Mouse (Mus musculus) midbrain, embryonic 15.5 days (tissue): Measurements from ENCODE around the gene Rdh13. TPM values are rescaled to one million over a fixed set of nuclear protein-coding genes. Genes with fewer than 3 reads are reported as not detected.
A peak's percentile ranks its signal among the peaks of the same experiment; 100 is the strongest.

Experiments used
- ATAC-seq: fragments of 200-750 bp; cut with Nextera tagmentation; replicated peaks from 2 replicates; pipeline ENCODE4 v1.8.0; 2017; ENCODE audit warnings: moderate TSS enrichment
- H3K27ac ChIP-seq: fragments of 300-500 bp; sonication (generic); 2 replicates; pipeline ENCODE4 v1.5.1; 2015; ENCODE audit warnings: mild to moderate bottlenecking, inconsistent platforms
- H3K27me3 ChIP-seq: fragments of 300-500 bp; sonication (generic); replicated peaks from 2 replicates; pipeline ENCODE4 v1.6.1; 2015; ENCODE audit warnings: inconsistent platforms
- H3K36me3 ChIP-seq: fragments of 300-500 bp; sonication (generic); replicated peaks from 2 replicates; pipeline ENCODE4 v1.6.1; 2015; ENCODE audit warnings: inconsistent platforms
- H3K4me1 ChIP-seq: fragments of 300-500 bp; sonication (generic); 2 replicates; pipeline ENCODE4 v1.6.1; 2015; ENCODE audit warnings: inconsistent platforms
- H3K4me2 ChIP-seq: fragments of 300-500 bp; sonication (generic); 2 replicates; pipeline ENCODE4 v1.6.1; 2015; ENCODE audit warnings: inconsistent platforms, mild to moderate bottlenecking, moderate library complexity
- H3K4me3 ChIP-seq: fragments of 300-500 bp; sonication (generic); 2 replicates; pipeline ENCODE4 v1.5.1; 2015; ENCODE audit warnings: mild to moderate bottlenecking, inconsistent platforms
- H3K9ac ChIP-seq: fragments of 300-500 bp; sonication (generic); 2 replicates; pipeline ENCODE4 v1.6.1; 2015; ENCODE audit warnings: mild to moderate bottlenecking, inconsistent platforms
- H3K9me3 ChIP-seq: fragments of 300-500 bp; sonication (generic); 2 replicates; pipeline ENCODE4 v1.6.1; 2016; ENCODE audit warnings: inconsistent platforms
- WGBS: fragments of 180-500 bp; shearing (Covaris S2); methylation state at CpG from one replicate; pipeline ENCODE4 v1.1.7; 2015; ENCODE audit warnings: mixed read lengths; 5-methylcytosine and 5-hydroxymethylcytosine counted together
- polyA plus RNA-seq: library from polyadenylated mRNA; unstranded; fragments of >200 nt; fragmentation: Nextera tagmentation; extraction: Ambion mirVana; gene quantifications from 2 replicates; pipeline ENCODE4 v1.2.1, GENCODE M21; 2015

Rdh13 gene
- polyA plus RNA-seq, 1 experiment from 2014 or later = 46.5 TPM

GRCm38 (mm10) chr7:4467801-4468200 lies 22.4 kb upstream of the Rdh13 start:
- Histone ChIP-seq H3K4me2 (no peak overlapping the region), H3K27me3 (peaks cover 16% of the 10 kb centered on the region), H3K36me3 (no peaks in the 10 kb centered on the region), H3K4me3 (no peak overlapping the region), H3K27ac (no peak overlapping the region), H3K9me3 (no peaks in the 10 kb centered on the region), H3K9ac (no peak overlapping the region), H3K4me1 (peaks cover 14% of the 10 kb centered on the region)
- 74% methylated on average over 3 of the region's 3 CpGs for WGBS
- no peak for ATAC-seq

GRCm38 (mm10) chr7:4464194-4464824 lies 18.9 kb upstream of the Rdh13 start:
- no peaks in the 10 kb centered on the region for H3K36me3 ChIP-seq
- H3K27me3 ChIP-seq = no peaks in the 10 kb centered on the region; the same call in 1 of the 2 replicates
- H3K9ac ChIP-seq = no peak overlapping the region
- H3K9me3 ChIP-seq = no peaks in the 10 kb centered on the region
- peaks cover 6% of the 10 kb centered on the region; the same call in 1 of the 2 replicates for H3K4me1 ChIP-seq
- H3K4me3 ChIP-seq = no peak overlapping the region
- H3K4me2 ChIP-seq = no peak overlapping the region
- ATAC-seq = no peak
- 19% methylated on average over 11 of the region's 12 CpGs for WGBS
- H3K27ac ChIP-seq = no peak overlapping the region

GRCm38 (mm10) chr7:4460576-4461434 lies 15.4 kb upstream of the Rdh13 start, which contains the start of gene Eps8l1:
Gene Eps8l1, plus strand, starts transcription at chr7:4460674.
- Histone ChIP-seq H3K27ac (no peak within 1 kb of the TSS), H3K36me3 (no peaks in the 10 kb centered on the region), H3K4me3 (peak within 1 kb of the TSS; percentile 23), H3K4me1 (peaks cover 6% of the 10 kb centered on the region; the same call in 1 of the 2 replicates), H3K4me2 (peak within 1 kb of the TSS; percentile 34), H3K27me3 (no peaks in the 10 kb centered on the region), H3K9me3 (no peaks in the 10 kb centered on the region), H3K9ac (no peak within 1 kb of the TSS)
- 76% methylated on average over 13 of the region's 16 CpGs for WGBS
- 0 out of 2 replicates have a peak, but pooled peaks have one; percentile 52 for ATAC-seq

GRCm38 (mm10) chr7:4452644-4453043 lies 7.2 kb upstream of the Rdh13 start:
- Histone ChIP-seq H3K27ac (no peak overlapping the region), H3K4me1 (no peaks in the 10 kb centered on the region), H3K9ac (no peak overlapping the region), H3K4me2 (no peak overlapping the region), H3K4me3 (no peak overlapping the region), H3K9me3 (no peaks in the 10 kb centered on the region), H3K36me3 (no peaks in the 10 kb centered on the region), H3K27me3 (no peaks in the 10 kb centered on the region)
- WGBS = 41% methylated on average over 4 of the region's 4 CpGs
- no peak for ATAC-seq

- Histone ChIP-seq H3K27ac (no peak overlapping the region), H3K9me3 (no peaks in the 10 kb centered on the region), H3K4me3 (no peak overlapping the region), H3K4me1 (peaks cover 7% of the 10 kb centered on the region), H3K4me2 (no peak overlapping the region), H3K27me3 (no peaks in the 10 kb centered on the region), H3K9ac (no peak overlapping the region), H3K36me3 (no peaks in the 10 kb centered on the region)
- WGBS = 7% methylated on average over 2 of the region's 2 CpGs
- ATAC-seq = no peak
Observed at GRCm38 (mm10) chr7:4449211-4449610, 3.8 kb upstream of the Rdh13 start.

GRCm38 (mm10) chr7:4448439-4448838 lies 3.0 kb upstream of the Rdh13 start:
- H3K27me3 ChIP-seq = no peaks in the 10 kb centered on the region
- H3K4me1 ChIP-seq = peaks cover 7% of the 10 kb centered on the region
- no peaks in the 10 kb centered on the region for H3K9me3 ChIP-seq
- H3K27ac ChIP-seq = no peak overlapping the region
- no peak for ATAC-seq
- no peak overlapping the region for H3K9ac ChIP-seq
- WGBS = 87% methylated on average over 3 of the region's 3 CpGs
- H3K36me3 ChIP-seq = no peaks in the 10 kb centered on the region
- no peak overlapping the region for H3K4me3 ChIP-seq
- H3K4me2 ChIP-seq = no peak overlapping the region

GRCm38 (mm10) chr7:4447138-4447537 lies 1.7 kb upstream of the Rdh13 start:
- 5% methylated on average over 1 of the region's 1 CpGs for WGBS
- Histone ChIP-seq H3K36me3 (peaks cover 8% of the 10 kb centered on the region), H3K27ac (no peak overlapping the region), H3K4me2 (no peak overlapping the region), H3K9me3 (no peaks in the 10 kb centered on the region), H3K4me3 (no peak overlapping the region), H3K4me1 (peaks cover 7% of the 10 kb centered on the region), H3K9ac (no peak overlapping the region), H3K27me3 (no peaks in the 10 kb centered on the region)
- ATAC-seq = no peak

GRCm38 (mm10) chr7:4440549-4440948 lies 4.9 kb downstream of the Rdh13 start:
- Histone ChIP-seq H3K4me3 (no peak overlapping the region), H3K9ac (no peak overlapping the region), H3K36me3 (peaks cover 30% of the 10 kb centered on the region), H3K27me3 (no peaks in the 10 kb centered on the region), H3K27ac (no peak overlapping the region), H3K9me3 (no peaks in the 10 kb centered on the region), H3K4me1 (peaks cover 7% of the 10 kb centered on the region), H3K4me2 (no peak overlapping the region)
- ATAC-seq = no peak
- WGBS = 92% methylated on average over 10 of the region's 10 CpGs

- H3K4me2 ChIP-seq = no peak overlapping the region
- no peaks in the 10 kb centered on the region for H3K9me3 ChIP-seq
- H3K9ac ChIP-seq = no peak overlapping the region
- WGBS = 88% methylated on average over 2 of the region's 2 CpGs
- H3K27me3 ChIP-seq = no peaks in the 10 kb centered on the region
- H3K4me3 ChIP-seq = no peak overlapping the region
- H3K4me1 ChIP-seq = no peaks in the 10 kb centered on the region
- H3K36me3 ChIP-seq = peaks cover 51% of the 10 kb centered on the region
- no peak overlapping the region for H3K27ac ChIP-seq
- no peak for ATAC-seq
Observed at GRCm38 (mm10) chr7:4437721-4438120, 7.7 kb downstream of the Rdh13 start.

- no peaks in the 10 kb centered on the region for H3K4me1 ChIP-seq
- no peak for ATAC-seq
- H3K27ac ChIP-seq = no peak overlapping the region
- H3K4me3 ChIP-seq = no peak overlapping the region
- H3K4me2 ChIP-seq = no peak overlapping the region
- H3K27me3 ChIP-seq = no peaks in the 10 kb centered on the region
- no peaks in the 10 kb centered on the region for H3K9me3 ChIP-seq
- WGBS = 95% methylated on average over 8 of the region's 8 CpGs
- no peak overlapping the region for H3K9ac ChIP-seq
- H3K36me3 ChIP-seq = peaks cover 52% of the 10 kb centered on the region
Observed at GRCm38 (mm10) chr7:4432026-4432425, 13.4 kb downstream of the Rdh13 start.

GRCm38 (mm10) chr7:4431548-4431947 lies 13.9 kb downstream of the Rdh13 start:
- H3K9me3 ChIP-seq = no peaks in the 10 kb centered on the region
- H3K9ac ChIP-seq = no peak overlapping the region
- ATAC-seq = no peak
- WGBS = 81% methylated on average over 6 of the region's 6 CpGs
- no peak overlapping the region for H3K4me2 ChIP-seq
- no peak overlapping the region for H3K4me3 ChIP-seq
- H3K27me3 ChIP-seq = no peaks in the 10 kb centered on the region
- peaks cover 50% of the 10 kb centered on the region for H3K36me3 ChIP-seq
- no peak overlapping the region for H3K27ac ChIP-seq
- H3K4me1 ChIP-seq = no peaks in the 10 kb centered on the region

GRCm38 (mm10) chr7:4430246-4430844 lies 15.1 kb downstream of the Rdh13 start:
- no peak overlapping the region for H3K4me3 ChIP-seq
- H3K36me3 ChIP-seq = peaks cover 48% of the 10 kb centered on the region
- H3K9ac ChIP-seq = no peak overlapping the region
- ATAC-seq = no peak
- H3K27me3 ChIP-seq = no peaks in the 10 kb centered on the region
- no peaks in the 10 kb centered on the region for H3K4me1 ChIP-seq
- H3K4me2 ChIP-seq = no peak overlapping the region
- 92% methylated on average over 9 of the region's 9 CpGs for WGBS
- H3K27ac ChIP-seq = no peak overlapping the region
- H3K9me3 ChIP-seq = no peaks in the 10 kb centered on the region
